Mouse (Mus musculus) midbrain, embryonic 11.5 days (tissue): ENCODE data around the gene Fam160a1. TPM values are rescaled to one million over a fixed set of nuclear protein-coding genes. Genes with fewer than 3 reads are reported as not detected.

Experiments
- ATAC-seq: fragments of 200-750 bp; cut with Nextera tagmentation; 2 replicates; pipeline ENCODE4 v1.8.0; 2017; ENCODE audit warnings: moderate TSS enrichment, moderate library complexity; ENCODE audit not compliant: low FRiP score
- DNase-seq: peaks from one replicate; pipeline ENCODE4 v3.0.0; 2015; ENCODE audit warnings: low spot score; ENCODE audit errors: missing footprints
- H3K27ac ChIP-seq: fragments of 300-500 bp; sonication (generic); 2 replicates; pipeline ENCODE4 v1.5.1; 2014; ENCODE audit warnings: low read depth, low read length
- H3K27me3 ChIP-seq: fragments of 300-500 bp; sonication (generic); 2 replicates; pipeline ENCODE4 v1.6.1; 2014; ENCODE audit warnings: mild to moderate bottlenecking, low read length, moderate library complexity, mixed read lengths; ENCODE audit not compliant: control insufficient read depth, insufficient read depth
- H3K36me3 ChIP-seq: fragments of 300-500 bp; sonication (generic); 2 replicates; pipeline ENCODE4 v1.6.1; 2014; ENCODE audit warnings: mild to moderate bottlenecking, low read length, moderate library complexity, mixed read lengths; ENCODE audit not compliant: control insufficient read depth, insufficient read depth
- H3K4me1 ChIP-seq: fragments of 300-500 bp; sonication (generic); 2 replicates; pipeline ENCODE4 v1.6.1; 2014; ENCODE audit warnings: low read length; ENCODE audit not compliant: control insufficient read depth, insufficient read depth
- H3K4me2 ChIP-seq: fragments of 300-500 bp; sonication (generic); 2 replicates; pipeline ENCODE4 v1.6.1; 2014; ENCODE audit warnings: mild to moderate bottlenecking, moderate library complexity
- H3K4me3 ChIP-seq: fragments of 300-500 bp; sonication (generic); 2 replicates; pipeline ENCODE4 v1.5.1; 2014; ENCODE audit warnings: low read depth, low read length
- H3K9ac ChIP-seq: fragments of 300-500 bp; sonication (generic); 2 replicates; pipeline ENCODE4 v1.6.1; 2014; ENCODE audit warnings: low read length
- H3K9me3 ChIP-seq: fragments of 300-500 bp; sonication (generic); 2 replicates; pipeline ENCODE4 v1.6.1; 2016; ENCODE audit warnings: low read length; ENCODE audit not compliant: control insufficient read depth
- WGBS: fragments of 180-500 bp; shearing (Covaris S2); extraction: QIAGEN DNeasy Blood & Tissue Kit; methylation state at CpG from one replicate; pipeline ENCODE4 v1.1.7; 2014; 5-methylcytosine and 5-hydroxymethylcytosine counted together
- polyA plus RNA-seq: library from polyadenylated mRNA; unstranded; fragments of >200 nt; fragmentation: Nextera tagmentation; extraction: Ambion mirVana; gene quantifications from 2 replicates; pipeline ENCODE4 v1.2.1, GENCODE M21; 2014

Fam160a1 gene
- polyA plus RNA-seq, 1 experiment from 2014 or later = 0.48 TPM

GRCm38 (mm10) chr3:85688341-85688740 is 128.8 kb downstream of the Fam160a1 start:
- Histone ChIP-seq H3K9me3 (no peaks in the 10 kb centered on the region), H3K36me3 (no peaks in the 10 kb centered on the region), H3K9ac (no peak overlapping the region), H3K27me3 (no peaks in the 10 kb centered on the region), H3K4me2 (no peak overlapping the region), H3K4me1 (no peaks in the 10 kb centered on the region), H3K4me3 (no peak overlapping the region), H3K27ac (no peak overlapping the region)
- ATAC-seq (no peak), DNase-seq (no peak)
- 94% methylated on average over 14 of the region's 14 CpGs for WGBS

- Histone ChIP-seq H3K9ac (no peak overlapping the region), H3K4me3 (no peak overlapping the region), H3K27me3 (no peaks in the 10 kb centered on the region), H3K36me3 (no peaks in the 10 kb centered on the region), H3K4me1 (peaks cover 2% of the 10 kb centered on the region; the same call in 1 of the 2 replicates), H3K9me3 (no peaks in the 10 kb centered on the region), H3K4me2 (no peak overlapping the region), H3K27ac (no peak overlapping the region)
- 86% methylated on average over 8 of the region's 8 CpGs for WGBS
- DNase-seq = peak; percentile 17
- no peak for ATAC-seq
These were observed 131.8 kb downstream of the Fam160a1 start for GRCm38 (mm10) chr3:85685271-85685670.

GRCm38 (mm10) chr3:85683618-85684017 is 133.5 kb downstream of the Fam160a1 start:
- Histone ChIP-seq H3K36me3 (no peaks in the 10 kb centered on the region), H3K4me1 (peaks cover 2% of the 10 kb centered on the region; the same call in 1 of the 2 replicates), H3K27ac (no peak overlapping the region), H3K4me3 (no peak overlapping the region), H3K9ac (no peak overlapping the region), H3K4me2 (no peak overlapping the region), H3K9me3 (no peaks in the 10 kb centered on the region), H3K27me3 (no peaks in the 10 kb centered on the region)
- 91% methylated on average over 5 of the region's 5 CpGs for WGBS
- ATAC-seq (no peak), DNase-seq (peak; percentile 76)

- no peak overlapping the region for H3K4me3 ChIP-seq
- DNase-seq (peak; percentile 82), ATAC-seq (no peak)
- H3K9me3 ChIP-seq = no peaks in the 10 kb centered on the region
- H3K36me3 ChIP-seq = no peaks in the 10 kb centered on the region
- no peaks in the 10 kb centered on the region for H3K27me3 ChIP-seq
- no peak overlapping the region for H3K27ac ChIP-seq
- 41% methylated on average over 7 of the region's 7 CpGs for WGBS
- no peak overlapping the region for H3K4me2 ChIP-seq
- H3K9ac ChIP-seq = no peak overlapping the region
- peaks cover 2% of the 10 kb centered on the region; the same call in 1 of the 2 replicates for H3K4me1 ChIP-seq
These were observed 136.0 kb downstream of the Fam160a1 start for GRCm38 (mm10) chr3:85681136-85681535.

GRCm38 (mm10) chr3:85679960-85680359 is 137.1 kb downstream of the Fam160a1 start:
- peak; percentile 68 for DNase-seq
- Histone ChIP-seq H3K9me3 (no peaks in the 10 kb centered on the region), H3K27ac (no peak overlapping the region), H3K27me3 (no peaks in the 10 kb centered on the region), H3K4me2 (no peak overlapping the region), H3K9ac (no peak overlapping the region), H3K36me3 (no peaks in the 10 kb centered on the region), H3K4me1 (peaks cover 2% of the 10 kb centered on the region; the same call in 1 of the 2 replicates), H3K4me3 (no peak overlapping the region)
- ATAC-seq = no peak
- WGBS = 88% methylated on average over 5 of the region's 5 CpGs

- Histone ChIP-seq H3K36me3 (no peaks in the 10 kb centered on the region), H3K4me1 (peaks cover 2% of the 10 kb centered on the region; the same call in 1 of the 2 replicates), H3K4me2 (no peak overlapping the region), H3K27me3 (no peaks in the 10 kb centered on the region), H3K4me3 (no peak overlapping the region), H3K9ac (no peak overlapping the region), H3K9me3 (no peaks in the 10 kb centered on the region), H3K27ac (no peak overlapping the region)
- ATAC-seq = no peak
- DNase-seq = peak; percentile 70
- 91% methylated on average over 8 of the region's 8 CpGs for WGBS
These were observed 137.7 kb downstream of the Fam160a1 start for GRCm38 (mm10) chr3:85679312-85679933.

GRCm38 (mm10) chr3:85677952-85678351 is 139.1 kb downstream of the Fam160a1 start:
- H3K27me3 ChIP-seq = no peaks in the 10 kb centered on the region
- no peak overlapping the region for H3K4me2 ChIP-seq
- H3K4me3 ChIP-seq = no peak overlapping the region
- peaks cover 2% of the 10 kb centered on the region; the same call in 1 of the 2 replicates for H3K4me1 ChIP-seq
- no peaks in the 10 kb centered on the region for H3K9me3 ChIP-seq
- H3K27ac ChIP-seq = no peak overlapping the region
- H3K9ac ChIP-seq = no peak overlapping the region
- H3K36me3 ChIP-seq = no peaks in the 10 kb centered on the region
- WGBS = 75% methylated on average over 3 of the region's 3 CpGs
- DNase-seq (peak; percentile 72), ATAC-seq (no peak)

GRCm38 (mm10) chr3:85677133-85677532 is 140.0 kb downstream of the Fam160a1 start:
- H3K36me3 ChIP-seq = no peaks in the 10 kb centered on the region
- H3K9me3 ChIP-seq = no peaks in the 10 kb centered on the region
- no peaks in the 10 kb centered on the region for H3K27me3 ChIP-seq
- no peak overlapping the region for H3K9ac ChIP-seq
- H3K4me1 ChIP-seq = peaks cover 2% of the 10 kb centered on the region; the same call in 1 of the 2 replicates
- H3K4me2 ChIP-seq = no peak overlapping the region
- no peak overlapping the region for H3K27ac ChIP-seq
- ATAC-seq (no peak), DNase-seq (no peak)
- 89% methylated on average over 8 of the region's 8 CpGs for WGBS
- H3K4me3 ChIP-seq = no peak overlapping the region

- Histone ChIP-seq H3K4me2 (no peak overlapping the region), H3K9ac (no peak overlapping the region), H3K4me1 (no peaks in the 10 kb centered on the region), H3K27me3 (no peaks in the 10 kb centered on the region), H3K36me3 (no peaks in the 10 kb centered on the region), H3K9me3 (no peaks in the 10 kb centered on the region), H3K27ac (no peak overlapping the region), H3K4me3 (no peak overlapping the region)
- whole genome bisulfite sequencing = 88% methylated on average over 6 of the region's 6 CpGs
- DNase-seq = peak; percentile 12
- ATAC-seq = no peak
These were observed 147.2 kb downstream of the Fam160a1 start for GRCm38 (mm10) chr3:85669844-85670243.
